Mouse (Mus musculus) kidney, postnatal 10 days (tissue): ENCODE data around the gene Hsd3b7.
A peak's percentile ranks its signal among the peaks of the same experiment; 100 is the strongest.
"Not testable (repeated sequence)": the region's sequence is repeated elsewhere in the genome, so short reads cannot be mapped to it uniquely, and the experiment has no call there.

Source experiments
- DNase-seq: peaks from one replicate; pipeline ENCODE4 v3.0.0; 2021; ENCODE audit warnings: mixed read lengths

Hsd3b7 gene

GRCm38 (mm10) chr7:127817776-127818175 lies 17.4 kb downstream of the Hsd3b7 start:
- DNase-seq, result no peak

DNA sequence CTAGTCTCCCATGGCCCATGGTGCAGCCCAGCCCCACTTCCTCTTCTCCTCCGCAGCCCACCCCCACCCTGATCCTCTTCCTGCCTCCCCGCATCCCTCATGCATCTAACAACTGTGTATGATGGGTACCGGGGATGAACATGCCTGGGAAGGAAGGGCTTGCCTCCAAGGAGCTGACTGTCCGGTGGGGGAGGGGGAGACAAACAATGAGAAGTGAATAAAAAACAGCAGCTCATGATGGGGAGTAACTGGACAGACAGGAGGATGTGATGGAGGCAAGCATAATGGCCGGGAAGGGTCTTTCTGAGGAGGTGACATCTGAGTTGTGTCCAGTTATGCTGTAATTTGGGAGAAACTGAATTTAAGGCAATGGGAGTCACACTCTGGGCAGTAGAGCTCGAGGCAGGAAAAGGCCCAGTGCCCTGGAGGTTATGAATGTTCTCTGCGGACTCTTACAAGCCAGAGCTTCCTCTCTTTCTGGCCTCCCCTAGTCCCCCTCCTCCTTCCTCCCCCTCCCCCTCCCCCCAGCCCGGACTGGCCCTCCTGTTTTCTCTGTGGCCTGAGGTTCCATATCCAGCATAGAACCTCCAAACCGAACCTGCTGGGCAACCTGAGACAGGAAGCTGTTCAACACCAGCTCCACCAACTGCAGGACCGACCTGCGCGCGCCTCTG lies 20.6 kb downstream of the Hsd3b7 start:
- peak; percentile 61 for DNase-seq

GRCm38 (mm10) chr7:127822494-127822893 lies 22.1 kb downstream of the Hsd3b7 start:
- DNase-seq, result no peak

GRCm38 (mm10) chr7:127823236-127824171 lies 23.1 kb downstream of the Hsd3b7 start:
- DNase-seq, result no peak

DNA sequence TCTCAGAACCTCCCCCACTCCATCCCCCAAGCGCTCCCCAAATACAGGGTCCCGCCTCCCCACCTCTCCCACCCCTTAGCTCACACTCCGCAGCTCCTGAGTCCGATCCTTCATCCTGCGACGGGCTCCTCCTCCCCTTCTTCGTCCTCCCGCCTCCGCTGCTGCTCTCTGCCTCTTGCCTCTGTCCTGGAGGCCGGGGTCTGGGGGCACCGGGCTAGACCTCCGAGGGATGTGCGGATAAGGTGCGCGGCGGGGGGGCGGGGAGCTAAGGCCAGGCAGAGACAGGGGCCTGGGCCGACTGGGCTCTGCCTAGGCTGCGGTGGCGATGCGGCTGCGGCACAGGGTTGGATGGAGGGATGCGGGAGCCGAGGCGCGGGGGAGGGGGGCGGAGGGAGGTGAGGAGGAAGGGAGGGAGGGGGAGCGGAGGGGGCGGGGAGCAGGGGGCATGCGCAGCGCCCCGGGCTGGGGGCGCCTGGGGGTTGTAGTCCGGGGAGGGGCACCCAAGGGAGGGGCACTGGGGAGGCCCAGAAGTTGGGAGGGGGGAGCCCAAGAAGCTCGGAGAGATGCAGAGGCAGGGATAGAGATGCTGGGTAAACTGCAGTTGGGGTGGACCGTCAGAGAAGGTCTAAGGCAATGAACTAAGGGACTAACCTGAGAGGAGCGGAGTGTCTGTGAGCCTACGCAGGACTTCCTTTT lies 23.9 kb downstream of the Hsd3b7 start, which contains the start of the genes Stx4a and Stx1b:
Stx4a (plus strand) TSS at position 119 of the 696 bp plus-strand sequence.
Stx1b (minus strand) TSS at position 374 of the 696 bp plus-strand sequence.
- peak; percentile 75 for DNase-seq

DNA sequence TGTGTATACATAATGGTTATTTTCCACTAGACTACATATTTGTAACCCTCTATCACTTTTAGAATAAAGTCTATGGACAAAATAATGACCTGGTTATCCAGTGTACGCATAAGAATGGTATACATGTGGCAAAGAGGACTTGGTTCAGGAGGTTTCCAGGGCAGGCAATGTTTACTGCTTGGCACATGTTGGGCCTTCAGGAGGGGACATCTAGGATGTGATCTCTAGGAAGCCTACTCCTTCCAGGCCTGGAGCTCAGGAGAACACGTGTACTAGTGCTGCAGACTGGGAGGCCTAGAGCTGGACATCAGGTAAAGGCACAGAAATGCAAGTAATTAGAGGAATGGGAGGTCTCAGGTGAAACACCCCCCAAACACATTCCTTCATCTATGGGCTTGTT lies 35.1 kb downstream of the Hsd3b7 start:
- DNase-seq, result no peak

DNA sequence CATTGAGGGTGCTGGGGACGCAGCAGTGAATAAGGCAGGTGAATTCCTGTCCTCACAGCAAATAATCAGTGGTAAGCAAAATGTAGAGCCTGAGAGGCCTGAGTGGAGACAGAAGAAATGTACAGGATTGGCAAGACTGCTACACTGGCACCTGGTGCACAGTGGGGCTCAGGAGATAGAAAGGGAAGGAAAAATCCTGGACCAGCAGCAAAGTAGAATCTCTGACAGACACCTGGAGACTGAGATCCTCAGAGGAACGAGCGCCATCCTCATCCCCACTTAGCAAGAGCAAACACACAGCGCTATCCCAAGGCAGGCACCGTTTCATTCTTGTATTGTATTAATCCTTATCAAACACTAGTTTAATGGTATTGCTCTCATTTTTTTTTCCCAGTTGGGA lies 37.1 kb downstream of the Hsd3b7 start:
- no peak for DNase-seq

DNA sequence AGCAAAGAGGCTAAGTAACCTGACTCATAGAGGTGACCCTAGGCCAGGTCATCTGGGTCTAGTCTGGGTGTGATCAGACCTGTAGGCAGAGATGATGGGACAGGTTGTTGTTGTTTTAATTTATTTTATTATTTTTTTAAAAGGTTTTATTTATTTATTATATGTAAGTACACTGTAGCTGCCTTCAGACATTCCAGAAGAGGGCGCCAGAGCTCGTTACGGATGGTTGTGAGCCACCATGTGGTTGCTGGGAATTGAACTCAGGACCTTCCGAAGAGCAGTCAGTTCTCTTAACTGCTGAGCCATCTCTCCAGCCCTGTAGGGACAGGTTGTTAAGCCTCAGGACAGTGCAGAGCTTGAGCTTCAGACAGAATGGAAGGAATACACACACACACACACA lies 37.5 kb downstream of the Hsd3b7 start:
- not testable (repeated sequence) for DNase-seq

DNA sequence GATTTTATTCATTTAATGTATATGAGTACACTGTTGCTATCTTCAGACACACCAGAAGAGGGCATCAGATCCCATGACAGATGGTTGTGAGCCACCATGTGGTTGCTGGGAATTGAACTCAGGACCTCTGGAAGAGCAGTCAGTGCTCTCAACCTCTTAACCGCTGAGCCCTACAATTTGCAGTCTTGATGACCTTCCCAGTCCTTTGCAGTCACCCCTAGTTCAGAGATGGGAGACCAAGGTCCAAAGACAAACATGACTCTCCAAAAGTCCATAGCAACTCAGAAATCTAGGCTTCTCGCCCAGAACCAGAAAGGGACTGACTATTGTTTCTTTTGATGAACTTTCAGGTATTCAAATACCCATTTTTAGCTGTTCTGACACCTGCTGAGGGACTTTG lies 39.6 kb downstream of the Hsd3b7 start:
- not testable (repeated sequence) for DNase-seq

GRCm38 (mm10) chr7:127840886-127841285 lies 40.5 kb downstream of the Hsd3b7 start:
- peak; percentile 72 for DNase-seq

DNA sequence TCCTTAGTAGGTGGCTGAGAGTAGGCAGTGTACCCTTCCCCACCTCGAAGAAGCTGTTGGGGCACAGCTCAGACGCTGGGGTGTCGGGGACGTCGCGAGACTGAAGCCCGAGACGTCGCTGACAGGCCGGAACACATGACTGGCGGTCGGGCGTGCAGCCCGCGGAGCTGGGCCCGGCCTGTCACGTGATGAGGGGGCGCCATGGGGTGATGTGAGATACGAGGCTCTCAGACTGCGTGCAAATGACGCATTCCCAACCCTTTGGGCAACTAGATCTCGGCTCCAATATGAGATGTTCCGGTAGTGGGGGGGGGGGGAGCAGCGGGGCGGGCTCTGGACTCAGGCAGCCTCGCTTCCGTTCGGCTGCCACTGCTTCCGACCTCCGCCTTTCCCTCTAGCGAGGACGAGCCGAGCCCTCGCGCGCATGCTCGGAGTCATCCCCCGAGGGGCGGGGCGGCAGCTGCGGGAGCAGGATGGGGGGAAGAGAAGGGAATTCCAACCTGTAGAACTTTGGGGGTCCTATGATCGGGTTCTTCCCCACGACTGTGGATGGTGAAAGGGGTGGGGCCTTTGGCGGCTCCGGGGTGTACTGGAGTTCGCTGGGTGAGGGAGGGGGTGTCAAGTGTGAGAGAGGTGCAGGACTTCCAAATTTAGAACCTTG lies 41.1 kb downstream of the Hsd3b7 start:
- DNase-seq, result peak; percentile 97

- DNase-seq, result peak; percentile 89
Observed at GRCm38 (mm10) chr7:127842001-127842718, 41.8 kb downstream of the Hsd3b7 start.

- no peak for DNase-seq
Observed at GRCm38 (mm10) chr7:127849973-127850875, 49.8 kb downstream of the Hsd3b7 start.

DNA sequence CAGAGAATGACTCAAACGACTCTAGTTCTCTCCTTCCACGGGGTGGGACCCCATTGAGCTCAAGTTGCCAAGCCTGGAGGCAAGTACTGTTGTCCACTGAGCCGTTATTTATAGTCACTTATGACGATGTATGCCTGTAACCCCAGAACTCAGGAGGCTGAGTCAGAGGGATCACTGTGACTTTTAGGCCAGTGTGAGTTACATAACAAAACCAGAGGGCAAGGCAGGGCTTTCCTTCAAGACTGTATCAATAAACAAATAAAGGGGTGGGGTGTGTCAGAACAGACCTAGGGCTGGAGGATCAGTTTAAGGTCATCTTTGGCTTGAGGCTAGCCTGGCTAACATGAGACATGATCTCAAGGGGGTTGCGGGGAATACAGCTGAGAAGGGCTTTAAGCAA lies 50.5 kb downstream of the Hsd3b7 start:
- no peak for DNase-seq
